Mouse (Mus musculus) liver, postnatal 0 days (tissue): ENCODE data around the gene Crybb1. TPM values are rescaled to one million over a fixed set of nuclear protein-coding genes. Genes with fewer than 3 reads are reported as not detected.

Experiments used
- ATAC-seq: fragments of 200-750 bp; cut with Nextera tagmentation; 2 replicates; pipeline ENCODE4 v1.8.0; 2017; ENCODE audit warnings: mild to moderate bottlenecking, moderate library complexity
- DNase-seq: peaks from one replicate; pipeline ENCODE4 v3.0.0-alpha.2; 2016
- H3K27ac ChIP-seq: fragments of 300-500 bp; sonication (generic); 2 replicates; pipeline ENCODE4 v1.5.1; 2014; ENCODE audit warnings: antibody characterized with exemption, moderate library complexity, mild to moderate bottlenecking, low read depth
- H3K27me3 ChIP-seq: fragments of 300-500 bp; sonication (generic); 2 replicates; pipeline ENCODE4 v1.6.1; 2014; ENCODE audit warnings: low read length, control low read depth, mixed read lengths; ENCODE audit not compliant: insufficient read depth
- H3K36me3 ChIP-seq: fragments of 300-500 bp; sonication (generic); replicated peaks from 2 replicates; pipeline ENCODE4 v1.6.1; 2014; ENCODE audit warnings: mild to moderate bottlenecking, control low read depth, low read length, moderate library complexity, mixed read lengths; ENCODE audit not compliant: insufficient read depth
- H3K4me1 ChIP-seq: fragments of 300-500 bp; sonication (generic); 2 replicates; pipeline ENCODE4 v1.6.1; 2014; ENCODE audit warnings: antibody characterized with exemption, mild to moderate bottlenecking, control low read depth; ENCODE audit not compliant: insufficient read depth
- H3K4me2 ChIP-seq: fragments of 300-500 bp; sonication (generic); 2 replicates; pipeline ENCODE4 v1.6.1; 2014; ENCODE audit warnings: low read depth, mild to moderate bottlenecking, low read length, moderate library complexity, mixed read lengths
- H3K4me3 ChIP-seq: fragments of 300-500 bp; sonication (generic); 2 replicates; pipeline ENCODE4 v1.5.1; 2014; ENCODE audit warnings: low read depth, low read length
- H3K9ac ChIP-seq: fragments of 300-500 bp; sonication (generic); replicated peaks from 2 replicates; pipeline ENCODE4 v1.6.1; 2014; ENCODE audit warnings: mild to moderate bottlenecking, moderate library complexity
- H3K9me3 ChIP-seq: fragments of 300-500 bp; sonication (generic); 2 replicates; pipeline ENCODE4 v1.6.1; 2016; ENCODE audit warnings: mild to moderate bottlenecking, control low read depth, low read length, mixed read lengths
- CTCF ChIP-seq: sonication (generic); IDR thresholded peaks from 2 replicates; pipeline ENCODE4 v1.5.1; 2016; ENCODE audit warnings: antibody characterized with exemption, low read depth
- EP300 ChIP-seq: IDR thresholded peaks from 2 replicates; pipeline ENCODE4 v1.6.1; 2016; ENCODE audit warnings: antibody characterized with exemption, low read depth, mild to moderate bottlenecking
- WGBS: fragments of 180-500 bp; shearing (Covaris S2); extraction: QIAGEN DNeasy Blood & Tissue Kit; methylation state at CpG from one replicate; pipeline ENCODE4 v1.1.7; 2014; ENCODE audit not compliant: insufficient replicate concordance; 5-methylcytosine and 5-hydroxymethylcytosine counted together
- polyA plus RNA-seq: library from polyadenylated mRNA; unstranded; fragments of >200 nt; fragmentation: Nextera tagmentation; extraction: Ambion mirVana; gene quantifications from 2 replicates; pipeline ENCODE4 v1.2.1, GENCODE M21; 2015

Crybb1 gene
- polyA plus RNA-seq, 1 experiment from 2014 or later: 0.33 TPM

- Histone ChIP-seq H3K9me3 (no peaks in the 10 kb centered on the region), H3K4me2 (peak overlapping the region; percentile 58), H3K27me3 (peaks cover 6% of the 10 kb centered on the region; the same call in 1 of the 2 replicates), H3K36me3 (no peaks in the 10 kb centered on the region), H3K4me1 (peaks cover 24% of the 10 kb centered on the region), H3K4me3 (peak overlapping the region; percentile 13; the same call in 1 of the 2 replicates), H3K27ac (peak overlapping the region; percentile 73), H3K9ac (no peak overlapping the region)
- ATAC-seq: peak; percentile 60
- TF ChIP-seq EP300: no peak
- TF ChIP-seq CTCF: no peak
- WGBS: 3% methylated on average over 10 of the region's 10 CpGs
- peak; percentile 66 for DNase-seq
Observed at GRCm38 (mm10) chr5:112265515-112265914, 9.9 kb downstream of the Crybb1 start.

GRCm38 (mm10) chr5:112266011-112266777 is 10.6 kb downstream of the Crybb1 start:
- H3K9ac ChIP-seq: no peak overlapping the region
- peaks cover 6% of the 10 kb centered on the region; the same call in 1 of the 2 replicates for H3K27me3 ChIP-seq
- H3K36me3 ChIP-seq: no peaks in the 10 kb centered on the region
- 27% methylated on average over 9 of the region's 9 CpGs for WGBS
- H3K27ac ChIP-seq: peak overlapping the region; percentile 73
- H3K4me2 ChIP-seq: peak overlapping the region; percentile 58
- H3K4me1 ChIP-seq: peaks cover 27% of the 10 kb centered on the region
- ATAC-seq (peak; percentile 86), DNase-seq (no peak)
- peak overlapping the region; percentile 13; the same call in 1 of the 2 replicates for H3K4me3 ChIP-seq
- no peaks in the 10 kb centered on the region for H3K9me3 ChIP-seq
- TF ChIP-seq CTCF: no peak
- TF ChIP-seq EP300: no peak

GRCm38 (mm10) chr5:112270764-112271541 is 15.3 kb downstream of the Crybb1 start:
- 34% methylated on average over 24 of the region's 24 CpGs for WGBS
- no peak for ATAC-seq
- Histone ChIP-seq H3K27ac (no peak overlapping the region), H3K9me3 (no peaks in the 10 kb centered on the region), H3K27me3 (peaks cover 6% of the 10 kb centered on the region; the same call in 1 of the 2 replicates), H3K4me2 (no peak overlapping the region), H3K9ac (no peak overlapping the region), H3K4me1 (peaks cover 29% of the 10 kb centered on the region), H3K36me3 (no peaks in the 10 kb centered on the region), H3K4me3 (no peak overlapping the region)
- DNase-seq: no peak
- no peak for TF ChIP-seq CTCF
- no peak for TF ChIP-seq EP300

- no peak overlapping the region for H3K4me2 ChIP-seq
- H3K4me1 ChIP-seq: peaks cover 27% of the 10 kb centered on the region
- H3K4me3 ChIP-seq: no peak overlapping the region
- no peak overlapping the region for H3K27ac ChIP-seq
- peaks cover 6% of the 10 kb centered on the region; the same call in 1 of the 2 replicates for H3K27me3 ChIP-seq
- no peaks in the 10 kb centered on the region for H3K36me3 ChIP-seq
- no peak for ATAC-seq
- no peak for DNase-seq
- H3K9me3 ChIP-seq: no peaks in the 10 kb centered on the region
- H3K9ac ChIP-seq: no peak overlapping the region
- TF ChIP-seq CTCF (no peak), EP300 (no peak)
- 50% methylated on average over 2 of the region's 2 CpGs for WGBS
Observed at GRCm38 (mm10) chr5:112272934-112273333, 17.3 kb downstream of the Crybb1 start.

GRCm38 (mm10) chr5:112273746-112274463 is 18.3 kb downstream of the Crybb1 start:
- 53% methylated on average over 2 of the region's 2 CpGs for WGBS
- Histone ChIP-seq H3K4me3 (no peak overlapping the region), H3K4me2 (no peak overlapping the region), H3K27me3 (peaks cover 1% of the 10 kb centered on the region; the same call in 1 of the 2 replicates), H3K27ac (no peak overlapping the region), H3K9me3 (no peaks in the 10 kb centered on the region), H3K9ac (no peak overlapping the region), H3K36me3 (no peaks in the 10 kb centered on the region), H3K4me1 (peaks cover 36% of the 10 kb centered on the region)
- ATAC-seq (no peak), DNase-seq (no peak)
- TF ChIP-seq CTCF (no peak), EP300 (no peak)
